Mouse (Mus musculus) midbrain, embryonic 12.5 days (tissue): ENCODE results near the gene Bpifb4. TPM values are rescaled to one million over a fixed set of nuclear protein-coding genes. Genes with fewer than 3 reads are reported as not detected.
A peak's percentile ranks its signal among the peaks of the same experiment; 100 is the strongest.

ENCODE experiments used
- ATAC-seq: fragments of 200-750 bp; cut with Nextera tagmentation; 2 replicates; pipeline ENCODE4 v1.8.0; 2017; ENCODE audit warnings: low read depth, moderate TSS enrichment, moderate library complexity; ENCODE audit not compliant: low FRiP score
- H3K27ac ChIP-seq: fragments of 300-500 bp; sonication (generic); replicated peaks from 2 replicates; pipeline ENCODE4 v1.5.1; 2016; ENCODE audit warnings: mild to moderate bottlenecking
- H3K27me3 ChIP-seq: fragments of 300-500 bp; sonication (generic); 2 replicates; pipeline ENCODE4 v1.6.1; 2016; ENCODE audit warnings: mild to moderate bottlenecking
- H3K36me3 ChIP-seq: fragments of 300-500 bp; sonication (generic); 2 replicates; pipeline ENCODE4 v1.6.1; 2016
- H3K4me1 ChIP-seq: fragments of 300-500 bp; sonication (generic); 2 replicates; pipeline ENCODE4 v1.6.1; 2016
- H3K4me2 ChIP-seq: fragments of 300-500 bp; sonication (generic); replicated peaks from 2 replicates; pipeline ENCODE4 v1.6.1; 2016; ENCODE audit warnings: mild to moderate bottlenecking, moderate library complexity
- H3K4me3 ChIP-seq: fragments of 300-500 bp; sonication (generic); 2 replicates; pipeline ENCODE4 v1.5.1; 2016; ENCODE audit warnings: mild to moderate bottlenecking
- H3K9ac ChIP-seq: fragments of 300-500 bp; sonication (generic); replicated peaks from 2 replicates; pipeline ENCODE4 v1.6.1; 2016; ENCODE audit warnings: mild to moderate bottlenecking, moderate library complexity
- H3K9me3 ChIP-seq: fragments of 300-500 bp; sonication (generic); 2 replicates; pipeline ENCODE4 v1.6.1; 2016; ENCODE audit warnings: mild to moderate bottlenecking
- WGBS: fragments of 180-500 bp; shearing (Covaris S2); methylation state at CpG from one replicate; pipeline ENCODE4 v1.1.7; 2016; 5-methylcytosine and 5-hydroxymethylcytosine counted together
- polyA plus RNA-seq: library from polyadenylated mRNA; unstranded; fragments of >200 nt; fragmentation: Nextera tagmentation; extraction: Ambion mirVana; gene quantifications from 2 replicates; pipeline ENCODE4 v1.2.1, GENCODE M21; 2016

Bpifb4 gene
- polyA plus RNA-seq: not detected in 2 replicates

DNA sequence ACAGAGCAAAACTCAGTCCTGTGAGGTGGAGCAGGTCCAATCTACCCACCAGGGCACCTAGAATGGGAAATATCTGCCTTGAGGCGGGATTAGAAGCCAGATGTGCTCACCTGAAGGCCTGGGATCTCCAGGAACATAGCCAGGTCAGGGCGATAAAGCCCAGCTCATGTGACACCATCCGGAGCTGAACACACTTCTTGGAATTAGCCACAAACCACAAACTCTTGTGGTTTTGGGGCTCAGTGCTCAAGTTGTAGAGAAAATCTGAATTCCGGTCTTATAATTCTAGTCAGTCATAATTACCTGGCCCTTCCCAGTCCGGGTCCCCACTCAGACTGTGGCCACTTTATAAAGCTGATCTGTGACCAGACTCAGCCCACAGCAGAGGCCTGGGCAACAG is at the start of gene Bpifb4:
Gene Bpifb4 (plus strand): TSS at position 370 of the 400 bp plus-strand sequence.
- Histone ChIP-seq H3K9me3 (no peaks in the 10 kb centered on the region), H3K9ac (no peak within 1 kb of the TSS), H3K4me1 (no peaks in the 10 kb centered on the region), H3K27ac (no peak within 1 kb of the TSS), H3K27me3 (peaks cover 3% of the 10 kb centered on the region; the same call in 1 of the 2 replicates), H3K4me3 (no peak within 1 kb of the TSS), H3K36me3 (no peaks in the 10 kb centered on the region), H3K4me2 (no peak within 1 kb of the TSS)
- ATAC-seq: no peak
- WGBS: 84% methylated on average over 5 of the region's 5 CpGs

DNA sequence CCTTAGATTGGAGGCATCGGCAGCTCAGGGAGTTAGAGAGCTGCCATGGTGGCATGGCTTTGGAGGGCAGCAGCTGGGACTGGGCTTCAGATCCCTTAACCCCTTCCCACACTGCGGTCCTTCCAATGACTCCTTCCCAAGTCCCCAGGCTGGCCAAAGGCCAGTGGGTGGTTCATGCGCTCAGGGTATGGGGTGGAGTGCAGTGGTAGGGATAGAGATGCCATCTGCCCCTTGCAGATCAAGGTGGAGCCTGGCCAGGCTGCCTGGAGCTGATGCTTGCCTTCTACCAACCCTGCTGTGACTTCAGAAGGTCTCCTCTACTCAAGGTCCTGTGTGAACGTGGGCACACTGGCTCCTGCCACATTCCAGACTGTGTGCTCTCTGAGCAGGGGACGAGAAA is 38.9 kb upstream of the Bpifb4 start:
- no peaks in the 10 kb centered on the region for H3K27me3 ChIP-seq
- 86% methylated on average over 5 of the region's 5 CpGs for WGBS
- no peak overlapping the region for H3K27ac ChIP-seq
- no peak overlapping the region for H3K4me3 ChIP-seq
- no peaks in the 10 kb centered on the region for H3K36me3 ChIP-seq
- no peak for ATAC-seq
- H3K9me3 ChIP-seq: no peaks in the 10 kb centered on the region
- H3K9ac ChIP-seq: no peak overlapping the region
- no peaks in the 10 kb centered on the region for H3K4me1 ChIP-seq
- H3K4me2 ChIP-seq: no peak overlapping the region

DNA sequence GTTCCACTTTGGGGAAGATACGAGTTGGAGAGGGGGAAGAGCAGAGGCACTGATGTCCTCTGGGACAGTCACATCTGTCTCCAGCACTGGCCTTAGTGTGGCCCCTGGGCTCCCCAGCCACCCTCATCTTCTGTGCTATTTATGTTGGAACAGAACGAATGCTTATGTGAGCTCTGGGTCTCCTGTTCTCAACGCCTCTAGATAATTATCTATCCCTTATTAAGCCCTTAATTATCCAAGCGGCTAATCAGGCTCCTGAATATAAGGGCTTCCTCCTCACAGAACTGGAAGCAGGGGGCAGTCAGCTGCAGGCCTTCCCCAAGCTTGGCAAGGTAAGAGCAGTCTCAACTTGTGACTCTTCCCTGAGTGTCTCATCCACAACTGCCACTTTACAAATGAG is 37.9 kb upstream of the Bpifb4 start, which contains the start of gene Bpifb6:
Gene Bpifb6 (plus strand): TSS at position 301 of the 400 bp plus-strand sequence.
- no peak for ATAC-seq
- H3K4me3 ChIP-seq: no peak within 1 kb of the TSS
- H3K36me3 ChIP-seq: no peaks in the 10 kb centered on the region
- WGBS: 76% methylated on average over 4 of the region's 4 CpGs
- no peak within 1 kb of the TSS for H3K4me2 ChIP-seq
- no peak within 1 kb of the TSS for H3K9ac ChIP-seq
- no peaks in the 10 kb centered on the region for H3K27me3 ChIP-seq
- no peak within 1 kb of the TSS for H3K27ac ChIP-seq
- H3K4me1 ChIP-seq: no peaks in the 10 kb centered on the region
- H3K9me3 ChIP-seq: no peaks in the 10 kb centered on the region

DNA sequence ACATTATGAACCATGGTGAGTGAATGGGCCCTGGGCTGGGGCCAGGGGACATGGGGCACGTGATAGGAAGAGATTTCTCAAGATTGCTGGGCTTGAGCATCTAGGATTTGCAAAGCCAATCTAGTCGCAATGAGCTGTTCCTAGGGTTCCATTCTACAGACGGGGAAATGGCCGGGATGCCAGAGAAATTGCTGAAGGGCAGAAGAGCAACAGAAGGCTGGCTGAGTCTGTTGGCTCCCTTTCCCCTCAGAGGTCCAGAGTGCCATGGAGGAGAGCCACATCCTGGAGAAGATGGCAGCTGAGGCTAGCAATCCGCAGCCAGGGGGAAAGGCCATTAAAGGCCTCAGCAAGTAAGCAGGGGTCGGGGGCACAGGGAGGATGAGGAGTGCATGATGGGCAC is 35.3 kb upstream of the Bpifb4 start:
- no peaks in the 10 kb centered on the region for H3K4me1 ChIP-seq
- no peaks in the 10 kb centered on the region for H3K27me3 ChIP-seq
- H3K27ac ChIP-seq: no peak overlapping the region
- no peak overlapping the region for H3K4me2 ChIP-seq
- no peak for ATAC-seq
- no peak overlapping the region for H3K4me3 ChIP-seq
- no peaks in the 10 kb centered on the region for H3K36me3 ChIP-seq
- no peaks in the 10 kb centered on the region for H3K9me3 ChIP-seq
- WGBS: 78% methylated on average over 6 of the region's 6 CpGs
- no peak overlapping the region for H3K9ac ChIP-seq

DNA sequence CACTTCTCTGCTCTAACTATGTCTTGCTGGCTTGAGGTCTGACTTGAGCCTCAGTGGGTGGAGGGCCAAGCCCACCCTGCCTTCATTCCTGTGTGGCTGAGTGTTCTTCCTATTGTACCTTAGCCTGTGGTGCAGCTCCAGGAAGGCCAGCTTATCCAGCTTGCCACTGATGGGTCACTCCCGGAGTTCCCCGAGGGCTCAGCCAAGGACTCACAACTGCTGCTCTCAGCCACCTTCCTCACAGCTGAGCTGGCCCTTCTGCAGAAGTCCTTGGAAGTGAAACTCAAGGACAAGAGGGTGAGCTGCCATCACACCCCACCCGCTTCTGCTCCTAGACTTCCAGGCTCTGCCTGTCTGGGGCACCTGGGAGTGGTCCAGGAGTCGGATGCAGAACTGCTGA is 31.4 kb upstream of the Bpifb4 start:
- no peaks in the 10 kb centered on the region for H3K36me3 ChIP-seq
- ATAC-seq: no peak
- no peak overlapping the region for H3K9ac ChIP-seq
- H3K4me1 ChIP-seq: no peaks in the 10 kb centered on the region
- no peaks in the 10 kb centered on the region for H3K27me3 ChIP-seq
- 94% methylated on average over 4 of the region's 4 CpGs for WGBS
- no peak overlapping the region for H3K4me3 ChIP-seq
- no peaks in the 10 kb centered on the region for H3K9me3 ChIP-seq
- no peak overlapping the region for H3K27ac ChIP-seq
- no peak overlapping the region for H3K4me2 ChIP-seq

DNA sequence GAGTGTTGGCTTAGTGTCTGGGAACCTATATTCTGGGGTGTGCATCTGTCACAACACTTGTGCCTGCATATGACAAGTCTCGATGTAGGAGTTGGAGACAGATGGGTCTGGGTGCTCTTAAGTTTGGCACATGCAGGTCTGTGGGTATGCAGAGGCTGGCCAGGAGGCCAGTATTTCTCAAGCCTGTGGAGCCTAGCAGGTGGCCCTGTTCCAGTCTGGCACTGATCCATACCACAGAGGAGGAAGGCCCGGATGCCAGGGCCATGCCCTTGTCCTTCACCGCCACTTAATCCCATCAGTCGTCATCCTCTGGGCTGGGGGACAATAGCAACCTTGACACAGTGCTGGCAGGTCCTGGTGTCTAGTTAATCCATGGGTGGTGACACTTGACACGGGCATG is 23.9 kb upstream of the Bpifb4 start:
- Histone ChIP-seq H3K4me2 (no peak overlapping the region), H3K27ac (no peak overlapping the region), H3K27me3 (no peaks in the 10 kb centered on the region), H3K9me3 (no peaks in the 10 kb centered on the region), H3K4me1 (no peaks in the 10 kb centered on the region), H3K4me3 (no peak overlapping the region), H3K36me3 (no peaks in the 10 kb centered on the region), H3K9ac (no peak overlapping the region)
- WGBS: 45% methylated on average over 5 of the region's 5 CpGs
- ATAC-seq: no peak

DNA sequence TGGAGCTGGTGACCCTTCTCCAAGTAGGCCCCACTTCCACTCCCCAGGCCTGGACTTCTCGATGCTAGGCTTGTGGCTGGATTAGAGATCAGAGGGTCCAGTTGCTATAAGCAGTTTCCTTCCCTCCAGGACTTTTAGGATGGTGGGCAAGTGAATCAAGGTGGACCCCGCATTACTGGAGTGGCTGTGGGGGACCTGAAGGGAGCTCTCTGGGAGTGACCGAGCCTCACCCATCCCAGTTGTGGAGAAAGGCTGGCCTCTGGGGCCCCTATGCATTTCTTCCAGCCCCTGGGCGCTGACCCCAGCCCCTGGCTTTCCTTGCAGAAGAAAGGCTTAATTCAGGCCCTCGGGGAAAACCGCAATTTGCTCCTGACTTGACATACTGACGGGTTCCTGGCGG is 20.1 kb upstream of the Bpifb4 start, which contains the start of gene Bpifb3:
Gene Bpifb3 (plus strand): TSS at position 301 of the 400 bp plus-strand sequence.
- 56% methylated on average over 8 of the region's 8 CpGs for WGBS
- Histone ChIP-seq H3K36me3 (no peaks in the 10 kb centered on the region), H3K27me3 (no peaks in the 10 kb centered on the region), H3K4me2 (no peak within 1 kb of the TSS), H3K27ac (no peak within 1 kb of the TSS), H3K4me3 (no peak within 1 kb of the TSS), H3K4me1 (no peaks in the 10 kb centered on the region), H3K9me3 (no peaks in the 10 kb centered on the region), H3K9ac (no peak within 1 kb of the TSS)
- ATAC-seq: no peak

DNA sequence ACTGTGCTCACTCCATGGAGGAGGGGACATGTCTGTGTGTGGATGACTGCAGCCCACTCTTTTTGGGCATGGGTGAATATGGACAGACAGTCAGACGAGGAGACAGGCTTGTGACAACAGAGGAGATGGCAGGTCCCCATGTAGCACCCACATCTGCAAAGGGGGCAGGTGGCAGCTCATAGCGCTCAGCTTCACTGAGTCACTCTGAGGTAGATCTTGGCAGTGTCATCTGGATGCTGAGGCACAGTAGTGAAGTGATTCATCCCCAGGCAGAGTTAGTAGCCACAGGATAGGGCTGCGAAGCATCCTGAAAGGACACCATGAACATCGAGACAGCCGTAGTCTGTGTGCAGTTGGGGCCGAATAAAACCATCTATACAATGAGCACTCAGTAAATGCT is 16.8 kb upstream of the Bpifb4 start:
- no peak overlapping the region for H3K4me3 ChIP-seq
- no peak overlapping the region for H3K27ac ChIP-seq
- no peak overlapping the region for H3K4me2 ChIP-seq
- no peaks in the 10 kb centered on the region for H3K9me3 ChIP-seq
- no peak overlapping the region for H3K9ac ChIP-seq
- 89% methylated on average over 6 of the region's 6 CpGs for WGBS
- H3K36me3 ChIP-seq: no peaks in the 10 kb centered on the region
- H3K27me3 ChIP-seq: no peaks in the 10 kb centered on the region
- no peaks in the 10 kb centered on the region for H3K4me1 ChIP-seq
- no peak for ATAC-seq

DNA sequence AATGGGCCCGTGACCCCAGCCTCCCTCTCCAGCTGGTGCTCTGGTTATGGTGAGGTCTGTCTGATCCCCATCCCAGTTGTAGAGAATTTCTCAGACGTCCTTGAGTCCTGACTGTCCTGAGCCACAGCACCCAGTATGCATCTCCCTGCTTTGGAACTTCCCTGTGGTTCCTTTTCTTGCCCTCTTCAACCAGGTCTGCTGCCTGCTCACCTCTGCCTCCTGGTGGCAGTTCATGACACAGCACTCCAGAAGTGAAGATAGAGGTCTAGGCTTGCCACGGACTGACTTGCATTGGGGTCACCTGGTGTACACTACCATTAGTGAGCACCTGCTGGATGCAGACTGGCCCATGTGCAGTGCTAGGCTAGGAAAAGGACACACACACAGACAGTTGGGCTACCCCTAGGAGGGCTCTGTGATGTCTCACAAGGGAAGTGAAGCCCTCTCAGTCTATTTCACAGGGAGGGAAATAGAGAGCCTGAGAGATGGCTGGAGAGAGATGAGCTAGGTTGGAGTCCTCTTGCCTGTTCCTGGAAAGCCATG is 8.1 kb upstream of the Bpifb4 start:
- Histone ChIP-seq H3K9ac (no peak overlapping the region), H3K4me2 (no peak overlapping the region), H3K36me3 (no peaks in the 10 kb centered on the region), H3K4me3 (no peak overlapping the region), H3K4me1 (peaks cover 6% of the 10 kb centered on the region), H3K9me3 (no peaks in the 10 kb centered on the region), H3K27me3 (no peaks in the 10 kb centered on the region), H3K27ac (no peak overlapping the region)
- WGBS: 48% methylated on average over 3 of the region's 3 CpGs
- ATAC-seq: 0 out of 2 replicates have a peak, but pooled peaks have one; percentile 44

DNA sequence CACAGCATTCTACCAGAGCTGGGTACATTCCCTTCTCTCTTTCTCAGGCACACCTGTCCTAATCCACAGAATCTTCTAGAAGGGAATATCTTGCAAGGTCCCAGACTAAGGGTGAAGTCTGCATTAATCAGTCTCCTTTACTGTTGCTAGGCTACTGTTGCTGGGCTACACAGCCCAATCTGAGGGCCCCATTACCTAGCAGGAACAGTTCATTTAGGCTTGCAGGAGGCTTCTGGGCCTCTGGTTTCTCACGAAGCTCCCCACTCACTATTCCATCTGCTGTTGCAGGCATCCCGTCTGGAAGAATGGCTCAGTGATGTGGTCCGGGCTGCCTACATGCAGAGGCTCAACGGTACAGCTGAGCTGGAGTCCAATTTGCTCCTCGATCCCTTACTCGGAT is 6.9 kb upstream of the Bpifb4 start:
- Histone ChIP-seq H3K9ac (no peak overlapping the region), H3K9me3 (no peaks in the 10 kb centered on the region), H3K27ac (no peak overlapping the region), H3K27me3 (no peaks in the 10 kb centered on the region), H3K4me2 (no peak overlapping the region), H3K4me1 (peaks cover 6% of the 10 kb centered on the region), H3K4me3 (no peak overlapping the region), H3K36me3 (no peaks in the 10 kb centered on the region)
- 0 out of 2 replicates have a peak, but pooled peaks have one; percentile 30 for ATAC-seq
- WGBS: 60% methylated on average over 6 of the region's 6 CpGs

DNA sequence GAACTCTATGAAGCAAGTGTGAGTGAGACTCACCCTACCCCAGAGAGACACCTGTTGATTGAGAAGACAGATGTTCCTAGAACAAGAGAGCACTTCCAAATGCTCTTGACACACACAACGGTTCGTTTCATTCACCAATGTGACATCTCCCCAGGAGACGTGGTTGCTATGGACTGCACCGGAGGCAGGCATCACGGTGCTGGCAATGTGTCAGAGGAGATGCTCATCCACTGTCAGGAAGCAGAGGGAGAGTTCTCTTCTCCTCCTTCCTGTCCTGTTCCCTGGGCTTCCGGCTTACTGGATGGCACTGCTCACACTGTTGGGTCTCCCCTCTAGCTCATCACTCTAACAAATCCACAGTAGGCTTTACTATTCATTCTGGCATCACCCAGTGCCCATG is 4.7 kb upstream of the Bpifb4 start:
- Histone ChIP-seq H3K4me2 (no peak overlapping the region), H3K9me3 (no peaks in the 10 kb centered on the region), H3K27ac (no peak overlapping the region), H3K9ac (no peak overlapping the region), H3K4me3 (no peak overlapping the region), H3K36me3 (no peaks in the 10 kb centered on the region), H3K4me1 (peaks cover 6% of the 10 kb centered on the region), H3K27me3 (no peaks in the 10 kb centered on the region)
- ATAC-seq: no peak
- WGBS: 69% methylated on average over 6 of the region's 6 CpGs

DNA sequence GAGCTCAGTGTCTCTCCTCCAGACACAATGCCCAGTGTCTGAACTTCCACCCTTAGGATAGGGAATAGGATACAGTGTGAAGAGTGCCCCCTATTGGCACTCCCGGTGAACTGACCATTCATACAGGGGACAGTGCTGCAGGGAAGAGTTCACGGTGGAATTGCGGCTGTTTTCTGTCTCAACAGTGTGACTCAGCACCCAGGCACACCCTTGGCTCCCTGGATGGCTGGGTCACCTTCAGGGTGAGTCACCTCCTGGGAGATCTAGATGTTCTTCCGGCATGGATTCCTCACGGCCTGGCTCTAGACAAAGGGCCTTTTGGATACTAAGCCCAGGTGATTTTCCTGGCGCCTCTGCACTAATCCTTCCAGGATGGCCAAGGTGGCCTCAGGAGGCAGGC is 2.7 kb upstream of the Bpifb4 start:
- no peak overlapping the region for H3K4me3 ChIP-seq
- no peaks in the 10 kb centered on the region for H3K9me3 ChIP-seq
- H3K27ac ChIP-seq: no peak overlapping the region
- WGBS: 91% methylated on average over 6 of the region's 6 CpGs
- H3K4me2 ChIP-seq: no peak overlapping the region
- ATAC-seq: no peak
- H3K36me3 ChIP-seq: no peaks in the 10 kb centered on the region
- no peak overlapping the region for H3K9ac ChIP-seq
- peaks cover 6% of the 10 kb centered on the region for H3K4me1 ChIP-seq
- no peaks in the 10 kb centered on the region for H3K27me3 ChIP-seq

DNA sequence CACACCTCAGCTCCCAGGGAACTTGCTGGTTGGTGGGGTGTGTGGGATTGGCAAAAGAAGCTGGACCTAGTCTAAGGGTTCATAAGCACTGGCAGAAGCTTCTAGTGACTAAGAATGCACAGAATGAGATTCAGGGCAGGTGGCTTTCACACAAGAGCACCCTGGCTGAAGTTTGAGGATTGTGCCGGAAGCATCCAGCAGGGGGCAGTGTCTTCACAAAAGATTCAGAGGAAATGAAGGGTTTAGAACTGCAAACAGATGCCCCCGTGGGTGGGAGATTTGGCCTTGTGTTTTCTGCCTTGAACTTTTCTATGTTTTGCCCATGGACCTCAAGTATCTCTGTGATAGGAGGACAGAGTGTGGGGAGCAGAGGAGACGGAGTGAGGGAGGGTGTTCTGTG is 5.5 kb downstream of the Bpifb4 start:
- no peaks in the 10 kb centered on the region for H3K9me3 ChIP-seq
- WGBS: 39% methylated on average over 3 of the region's 3 CpGs
- H3K27me3 ChIP-seq: peaks cover 3% of the 10 kb centered on the region; the same call in 1 of the 2 replicates
- H3K27ac ChIP-seq: no peak overlapping the region
- H3K36me3 ChIP-seq: no peaks in the 10 kb centered on the region
- H3K4me3 ChIP-seq: no peak overlapping the region
- no peak overlapping the region for H3K4me2 ChIP-seq
- no peak for ATAC-seq
- H3K9ac ChIP-seq: no peak overlapping the region
- H3K4me1 ChIP-seq: no peaks in the 10 kb centered on the region
